Mouse (Mus musculus): Measurements from ENCODE around the gene Sfxn5. TPM values are rescaled to one million over a fixed set of nuclear protein-coding genes. Genes with fewer than 3 reads are reported as not detected.

The Sfxn5 gene
- polyA plus RNA-seq, 1 experiment, result 3.7 TPM

DNA sequence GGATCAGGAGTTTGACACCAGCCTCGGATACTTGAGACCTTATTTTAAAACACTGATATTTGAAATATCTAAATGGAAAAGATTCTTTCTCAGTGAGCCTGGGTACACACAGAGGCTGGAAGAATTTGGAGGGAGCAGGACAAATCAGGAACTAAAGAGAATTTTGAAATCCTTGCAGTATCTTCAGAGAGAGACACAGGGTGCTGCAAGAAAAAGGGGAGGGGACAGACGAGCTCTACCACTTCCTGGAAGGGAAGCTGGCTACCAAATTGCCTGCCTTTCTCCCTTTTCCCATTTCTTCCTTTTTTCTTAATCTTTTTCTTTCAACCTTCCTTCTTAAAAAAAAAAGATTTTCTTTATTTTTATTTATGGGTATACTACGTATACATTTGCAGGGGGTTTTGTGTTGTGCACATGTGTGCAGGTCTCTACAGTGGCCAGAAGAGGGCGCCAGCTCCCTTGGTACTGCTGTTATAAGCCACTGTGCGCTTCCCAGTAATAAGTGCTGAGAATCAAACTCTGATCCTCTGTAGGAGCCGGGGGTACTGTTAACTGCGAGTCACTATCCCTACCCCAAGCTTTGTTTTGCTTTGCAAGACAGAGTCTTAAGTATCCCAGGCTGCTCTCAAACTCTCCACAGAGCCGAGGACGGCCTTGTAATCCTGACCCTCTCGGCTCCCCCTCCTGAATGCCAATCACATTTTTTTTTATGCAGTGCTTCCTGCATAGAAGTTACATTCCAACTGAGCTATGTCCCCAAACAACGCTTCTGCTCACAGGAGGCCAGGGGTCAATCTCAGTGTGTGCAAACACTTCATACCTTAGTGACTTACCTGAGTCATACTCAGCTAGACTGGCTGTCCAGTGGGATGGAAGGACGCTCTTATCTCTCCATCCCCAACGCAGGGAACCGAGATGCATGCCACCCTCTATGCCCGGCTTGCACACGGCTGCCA, 42.1 kb downstream of the Sfxn5 start:
- 95% methylated on average over 16 of the region's 16 CpGs for WGBS
- TF ChIP-seq POLR2A (IDR thresholded peaks at IDR 0.05; ENCODE audit: control insufficient read depth, extremely low read depth, insufficient read depth, low read length, poor library complexity) (no peak), CTCF (IDR thresholded peaks at IDR 0.05; ENCODE audit: borderline replicate concordance, control insufficient read depth, extremely low read depth, insufficient read depth, low read length, poor library complexity) (no peak)
- Histone ChIP-seq H3K36me3 (ENCODE audit: control insufficient read depth, insufficient read depth, low read length) (no peaks in the 10 kb centered on the region), H3K4me3 (ENCODE audit: control insufficient read depth, insufficient read depth, low read length) (no peak overlapping the region), H3K27ac (ENCODE audit: control insufficient read depth, insufficient read depth, low read length) (no peak overlapping the region), H3K4me1 (replicated peaks; ENCODE audit: control insufficient read depth, insufficient read depth, low read length) (no peaks in the 10 kb centered on the region), H3K27me3 (ENCODE audit: control insufficient read depth, insufficient read depth, low read length) (no peaks in the 10 kb centered on the region)
- DNase-seq, result no peak

DNA sequence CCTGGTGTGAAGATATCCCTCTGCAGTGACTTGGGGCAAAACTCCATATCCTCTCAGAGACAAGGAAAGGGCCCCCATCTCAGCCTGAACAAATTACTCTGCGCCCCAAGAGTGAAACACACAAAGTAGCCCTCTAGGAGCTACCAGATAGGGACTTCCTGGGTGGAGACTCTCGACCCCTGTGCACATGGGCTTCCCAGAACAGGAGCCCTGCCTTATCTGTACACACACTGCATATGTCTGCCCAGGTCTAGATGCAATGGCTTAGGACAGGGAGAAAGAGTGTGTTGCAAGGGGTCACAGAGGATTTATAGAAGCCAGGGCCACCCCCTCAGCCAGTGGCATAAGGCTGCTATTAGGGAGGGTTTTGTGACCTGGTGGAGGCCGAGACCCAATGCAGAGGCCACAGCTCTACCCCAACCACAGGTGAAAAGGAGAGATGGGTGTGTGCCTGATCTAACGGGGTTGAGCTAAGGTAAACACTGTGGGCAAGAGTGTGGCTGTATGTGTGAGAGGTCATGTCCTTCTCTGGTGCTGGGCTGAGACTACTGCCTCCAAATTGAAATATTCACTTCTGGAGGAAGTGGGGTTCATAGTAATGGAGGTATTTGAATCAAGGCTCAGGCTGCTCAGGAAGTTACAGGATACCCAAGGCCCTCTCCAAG, 44.9 kb downstream of the Sfxn5 start:
- TF ChIP-seq POLR2A (IDR thresholded peaks at IDR 0.05; ENCODE audit: control insufficient read depth, extremely low read depth, insufficient read depth, low read length, poor library complexity) (no peak), CTCF (IDR thresholded peaks at IDR 0.05; ENCODE audit: borderline replicate concordance, control insufficient read depth, extremely low read depth, insufficient read depth, low read length, poor library complexity) (no peak)
- 81% methylated on average over 4 of the region's 4 CpGs for WGBS
- Histone ChIP-seq H3K27ac (ENCODE audit: control insufficient read depth, insufficient read depth, low read length) (no peak overlapping the region), H3K36me3 (ENCODE audit: control insufficient read depth, insufficient read depth, low read length) (no peaks in the 10 kb centered on the region), H3K27me3 (ENCODE audit: control insufficient read depth, insufficient read depth, low read length) (no peaks in the 10 kb centered on the region), H3K4me3 (ENCODE audit: control insufficient read depth, insufficient read depth, low read length) (no peak overlapping the region), H3K4me1 (replicated peaks; ENCODE audit: control insufficient read depth, insufficient read depth, low read length) (no peaks in the 10 kb centered on the region)
- DNase-seq, result no peak

DNA sequence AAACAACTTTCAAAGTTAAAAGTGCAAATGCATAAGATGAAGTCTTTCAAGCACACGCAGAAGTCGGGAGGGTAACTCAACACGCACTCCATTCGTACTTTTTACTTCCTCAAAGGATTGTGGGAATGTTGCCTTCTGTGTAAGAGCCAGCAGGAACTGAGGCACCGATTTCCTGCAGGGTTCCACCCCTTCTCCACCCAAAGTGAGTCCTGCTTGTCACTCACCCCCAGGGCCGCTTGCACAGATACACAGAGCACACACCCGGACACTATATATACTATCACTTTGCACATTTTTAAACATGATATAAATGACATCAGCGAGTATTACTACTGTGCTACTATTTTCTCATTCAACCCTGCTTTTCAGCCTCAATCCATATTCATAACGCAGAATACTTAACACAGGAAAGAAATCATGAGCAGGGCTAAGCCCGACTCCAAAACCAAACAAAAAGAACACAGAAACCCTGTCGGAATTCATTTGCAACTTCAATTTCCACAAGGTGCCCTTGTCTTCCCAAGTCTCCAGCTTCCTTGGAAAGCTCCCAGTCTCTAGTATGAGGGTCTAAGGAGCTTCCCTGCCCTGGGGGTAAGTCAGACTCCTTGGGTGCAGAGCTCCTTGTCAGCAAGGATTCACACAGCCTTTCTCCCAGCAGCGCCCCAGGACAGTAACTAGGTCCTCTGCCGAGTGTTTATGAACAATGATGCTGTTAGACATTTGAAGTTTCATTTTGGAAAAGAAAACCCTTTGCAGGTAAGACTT, 46.8 kb downstream of the Sfxn5 start:
- no peak for TF ChIP-seq POLR2A (IDR thresholded peaks at IDR 0.05; ENCODE audit: control insufficient read depth, extremely low read depth, insufficient read depth, low read length, poor library complexity)
- no peak for TF ChIP-seq CTCF (IDR thresholded peaks at IDR 0.05; ENCODE audit: borderline replicate concordance, control insufficient read depth, extremely low read depth, insufficient read depth, low read length, poor library complexity)
- Histone ChIP-seq H3K36me3 (ENCODE audit: control insufficient read depth, insufficient read depth, low read length) (no peaks in the 10 kb centered on the region), H3K4me3 (ENCODE audit: control insufficient read depth, insufficient read depth, low read length) (no peak overlapping the region), H3K4me1 (replicated peaks; ENCODE audit: control insufficient read depth, insufficient read depth, low read length) (no peaks in the 10 kb centered on the region), H3K27me3 (ENCODE audit: control insufficient read depth, insufficient read depth, low read length) (no peaks in the 10 kb centered on the region), H3K27ac (ENCODE audit: control insufficient read depth, insufficient read depth, low read length) (no peak overlapping the region)
- 89% methylated on average over 13 of the region's 13 CpGs for WGBS
- DNase-seq, result no peak

DNA sequence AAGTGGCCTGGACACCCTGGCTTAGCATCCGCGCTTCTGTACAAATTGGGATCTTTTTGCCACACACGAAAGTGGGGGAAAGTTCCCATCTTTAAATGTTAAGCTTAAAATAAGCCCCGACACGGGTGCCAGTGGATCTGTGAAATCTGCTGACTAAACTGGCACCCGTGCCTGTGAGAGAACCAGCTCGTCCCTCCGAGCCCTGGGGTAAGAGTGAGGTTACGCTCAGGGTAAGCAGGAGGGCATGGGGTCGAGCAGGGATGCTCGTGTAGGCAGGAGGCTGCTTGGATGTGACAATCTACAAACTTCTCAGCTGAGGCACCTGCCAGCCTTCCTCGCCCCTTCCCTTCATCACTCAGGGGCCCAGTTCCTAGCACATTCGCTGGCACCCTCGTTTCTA, 52.4 kb downstream of the Sfxn5 start:
- Histone ChIP-seq H3K4me3 (ENCODE audit: control insufficient read depth, insufficient read depth, low read length) (no peak overlapping the region), H3K27me3 (ENCODE audit: control insufficient read depth, insufficient read depth, low read length) (no peaks in the 10 kb centered on the region), H3K4me1 (replicated peaks; ENCODE audit: control insufficient read depth, insufficient read depth, low read length) (no peaks in the 10 kb centered on the region), H3K27ac (ENCODE audit: control insufficient read depth, insufficient read depth, low read length) (no peak overlapping the region), H3K36me3 (ENCODE audit: control insufficient read depth, insufficient read depth, low read length) (no peaks in the 10 kb centered on the region)
- 90% methylated on average over 14 of the region's 14 CpGs for WGBS
- no peak for DNase-seq
- TF ChIP-seq CTCF (IDR thresholded peaks at IDR 0.05; ENCODE audit: borderline replicate concordance, control insufficient read depth, extremely low read depth, insufficient read depth, low read length, poor library complexity) (no peak), POLR2A (IDR thresholded peaks at IDR 0.05; ENCODE audit: control insufficient read depth, extremely low read depth, insufficient read depth, low read length, poor library complexity) (no peak)

DNA sequence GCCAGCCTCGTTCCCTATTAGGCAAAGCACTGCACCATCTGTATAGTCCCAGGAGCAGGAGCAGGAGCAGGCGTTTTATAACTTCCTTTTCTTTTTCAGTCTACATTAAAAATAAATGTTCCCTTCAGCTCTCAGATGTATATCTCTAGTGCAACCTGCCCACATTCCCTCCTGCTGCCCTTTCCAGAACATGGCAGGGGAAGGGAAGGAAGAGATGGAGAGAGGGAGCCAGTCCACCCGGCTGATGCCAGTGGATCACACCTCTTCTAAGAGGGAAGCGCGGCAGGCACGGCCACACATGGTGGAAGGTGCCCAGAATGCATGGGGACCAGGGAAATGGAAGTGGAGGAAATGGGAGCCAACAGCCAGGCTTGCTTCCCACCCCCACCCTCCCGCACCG, 56.7 kb downstream of the Sfxn5 start:
- Histone ChIP-seq H3K4me1 (replicated peaks; ENCODE audit: control insufficient read depth, insufficient read depth, low read length) (no peaks in the 10 kb centered on the region), H3K4me3 (ENCODE audit: control insufficient read depth, insufficient read depth, low read length) (no peak overlapping the region), H3K27ac (ENCODE audit: control insufficient read depth, insufficient read depth, low read length) (no peak overlapping the region), H3K27me3 (ENCODE audit: control insufficient read depth, insufficient read depth, low read length) (no peaks in the 10 kb centered on the region), H3K36me3 (ENCODE audit: control insufficient read depth, insufficient read depth, low read length) (no peaks in the 10 kb centered on the region)
- TF ChIP-seq CTCF (IDR thresholded peaks at IDR 0.05; ENCODE audit: borderline replicate concordance, control insufficient read depth, extremely low read depth, insufficient read depth, low read length, poor library complexity) (no peak), POLR2A (IDR thresholded peaks at IDR 0.05; ENCODE audit: control insufficient read depth, extremely low read depth, insufficient read depth, low read length, poor library complexity) (no peak)
- 74% methylated on average over 8 of the region's 8 CpGs for WGBS
- no peak for DNase-seq

DNA sequence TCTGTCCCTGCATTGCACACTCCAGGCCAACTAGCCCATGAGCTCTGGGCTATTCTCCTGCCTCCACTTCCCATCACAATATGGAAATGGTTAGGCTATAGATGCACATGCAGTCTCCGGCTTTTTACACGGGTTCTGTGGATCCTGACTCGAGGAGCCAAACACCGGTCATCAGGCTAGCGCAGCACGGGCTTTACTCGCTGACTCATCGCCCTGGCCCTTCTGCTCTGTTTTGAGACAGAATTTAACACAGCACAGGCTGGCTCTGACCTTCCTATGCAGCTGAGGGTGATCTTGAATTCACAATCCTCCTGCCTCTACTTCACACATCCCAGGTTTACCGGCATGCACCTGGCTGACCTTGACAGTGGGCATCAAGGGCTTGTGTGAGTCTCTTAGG, 60.8 kb downstream of the Sfxn5 start:
- Histone ChIP-seq H3K27ac (ENCODE audit: control insufficient read depth, insufficient read depth, low read length) (no peak overlapping the region), H3K4me1 (replicated peaks; ENCODE audit: control insufficient read depth, insufficient read depth, low read length) (no peaks in the 10 kb centered on the region), H3K36me3 (ENCODE audit: control insufficient read depth, insufficient read depth, low read length) (no peaks in the 10 kb centered on the region), H3K27me3 (ENCODE audit: control insufficient read depth, insufficient read depth, low read length) (no peaks in the 10 kb centered on the region), H3K4me3 (ENCODE audit: control insufficient read depth, insufficient read depth, low read length) (no peak overlapping the region)
- 93% methylated on average over 9 of the region's 9 CpGs for WGBS
- no peak for DNase-seq
- no peak for TF ChIP-seq CTCF (IDR thresholded peaks at IDR 0.05; ENCODE audit: borderline replicate concordance, control insufficient read depth, extremely low read depth, insufficient read depth, low read length, poor library complexity)
- TF ChIP-seq POLR2A (IDR thresholded peaks at IDR 0.05; ENCODE audit: control insufficient read depth, extremely low read depth, insufficient read depth, low read length, poor library complexity), result no peak

Data from thymus, adult 2 months (tissue).